Mouse (Mus musculus): ENCODE data around the gene Bhlha9.

- TF ChIP-seq CTCF (IDR thresholded peaks at IDR 0.05; ENCODE audit: low read depth, low read length) (no peak), POLR2A (IDR thresholded peaks at IDR 0.05; ENCODE audit: borderline replicate concordance, low read depth, low read length) (no peak)
These were observed 14.8 kb upstream of the Bhlha9 start for GRCm38 (mm10) chr11:76657450-76657970.

All from bone marrow macrophage, adult 2 months (primary cell).